Mouse (Mus musculus) large intestine, adult 2 months (tissue): ENCODE data around the gene Ly6g6f. TPM values are rescaled to one million over a fixed set of nuclear protein-coding genes. Genes with fewer than 3 reads are reported as not detected.

Experiments
- DNase-seq: peaks from one replicate; pipeline ENCODE4 v3.0.0-alpha.2; 2012; ENCODE audit warnings: low read depth, low spot score
- WGBS: fragments of 180-500 bp; shearing (Covaris S2); methylation state at CpG from one replicate; pipeline ENCODE4 v1.1.7; 2018; 5-methylcytosine and 5-hydroxymethylcytosine counted together
- polyA plus RNA-seq: library from polyadenylated mRNA; depleted of rRNA; stranded (reverse); fragments of >200 nt; gene quantifications from 2 replicates; pipeline ENCODE4 v1.2.3, GENCODE M21; 2012

The Ly6g6f gene
- polyA plus RNA-seq, 1 experiment = 1.6 TPM

DNA sequence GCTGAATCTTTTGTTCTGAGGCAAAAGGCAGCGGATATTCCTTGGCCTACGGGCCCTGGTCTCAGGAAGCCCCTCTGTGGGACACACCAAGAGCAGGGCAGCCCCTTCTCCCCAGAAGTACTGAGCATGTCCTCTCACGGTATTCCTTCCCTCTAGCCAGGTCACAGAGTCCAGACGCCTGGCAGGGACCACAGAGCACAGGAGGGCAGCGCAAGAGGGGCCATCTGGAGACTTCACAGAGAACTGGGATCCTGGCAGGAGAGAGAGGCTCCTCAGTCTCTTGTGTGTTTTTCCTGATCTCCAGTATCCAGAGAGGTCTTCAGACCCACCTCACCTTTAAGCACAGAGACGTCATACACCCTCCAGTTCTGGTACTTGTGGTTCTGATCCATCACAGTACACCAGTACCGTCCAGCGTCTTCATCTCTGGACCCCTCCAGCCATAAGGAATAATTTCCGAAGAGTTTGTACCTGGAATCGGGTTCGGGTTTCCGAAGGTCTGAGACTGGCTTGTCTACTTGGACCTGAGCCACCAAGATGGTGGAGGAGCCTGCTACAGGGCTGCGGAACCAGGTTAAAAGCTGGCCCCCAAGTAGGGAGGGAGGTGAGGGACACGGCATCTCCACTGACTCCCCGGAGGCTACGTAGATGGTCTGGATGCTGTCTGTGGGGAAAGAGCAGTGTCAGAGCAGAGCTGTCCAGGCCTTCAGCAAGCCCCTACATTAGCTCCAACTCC, 2.4 kb downstream of the Ly6g6f start:
- WGBS = 92% methylated on average over 16 of the region's 16 CpGs
- no peak for DNase-seq

DNA sequence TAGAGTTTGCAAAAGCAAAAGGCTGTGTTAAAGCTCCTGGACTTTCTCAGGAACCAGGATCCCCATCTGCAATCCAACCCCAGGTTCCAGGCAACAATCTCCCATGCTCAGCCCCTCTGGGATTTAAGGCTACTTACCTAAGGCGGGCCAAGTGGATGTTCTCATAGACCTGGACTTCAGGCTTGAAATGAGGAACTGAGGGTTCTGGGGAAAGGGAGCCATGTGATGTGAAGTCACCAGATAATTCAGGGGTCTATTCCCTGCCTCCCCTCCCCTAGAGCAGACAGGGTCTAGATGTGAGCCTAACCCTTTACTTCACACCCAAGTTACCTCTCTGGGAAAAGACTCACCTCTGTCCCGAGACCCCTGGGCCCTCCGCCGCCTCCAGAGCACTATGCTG, 4.7 kb downstream of the Ly6g6f start:
- no peak for DNase-seq
- 90% methylated on average over 4 of the region's 4 CpGs for whole genome bisulfite sequencing

DNA sequence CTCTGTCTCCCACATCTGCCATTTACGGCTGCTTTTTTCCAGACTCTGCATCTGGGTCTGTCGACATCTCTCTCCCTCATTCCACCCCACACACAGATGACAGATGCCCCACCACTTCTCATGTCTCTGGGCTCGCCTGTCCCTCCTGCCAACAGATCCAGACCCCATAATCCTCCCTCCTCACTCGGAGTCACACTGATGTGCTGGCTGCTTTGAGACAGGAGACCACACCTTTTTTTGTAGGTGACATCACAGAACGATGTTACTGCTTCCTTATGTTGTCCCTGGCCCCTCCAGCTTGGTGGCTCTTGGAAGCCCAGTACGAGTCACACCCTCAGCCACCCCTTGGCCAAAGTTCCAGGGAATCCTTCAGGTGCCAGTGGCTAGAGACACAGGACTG, 5.2 kb downstream of the Ly6g6f start:
- 20% methylated on average over 6 of the region's 6 CpGs for WGBS
- no peak for DNase-seq

DNA sequence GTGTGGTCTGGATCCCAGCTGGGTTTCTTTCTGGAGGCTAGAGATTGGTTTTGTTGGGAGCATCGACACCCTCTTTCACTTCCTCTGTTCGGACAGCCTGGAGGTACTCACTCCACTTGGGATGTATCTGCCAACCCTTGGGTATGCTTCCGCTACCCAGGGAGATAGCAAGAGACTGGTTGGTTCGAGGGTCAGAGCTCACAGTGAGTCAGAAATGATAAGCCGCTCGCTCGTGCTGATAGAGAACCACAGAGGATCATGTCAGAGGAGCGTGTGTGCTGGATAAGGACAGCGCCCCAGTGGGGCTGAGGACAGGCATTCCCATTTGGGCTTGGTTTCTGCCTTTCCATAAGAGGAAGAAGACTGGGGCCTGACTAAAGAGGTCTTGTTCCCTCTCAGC, 5.6 kb downstream of the Ly6g6f start:
- WGBS = 18% methylated on average over 9 of the region's 9 CpGs
- DNase-seq = no peak

DNA sequence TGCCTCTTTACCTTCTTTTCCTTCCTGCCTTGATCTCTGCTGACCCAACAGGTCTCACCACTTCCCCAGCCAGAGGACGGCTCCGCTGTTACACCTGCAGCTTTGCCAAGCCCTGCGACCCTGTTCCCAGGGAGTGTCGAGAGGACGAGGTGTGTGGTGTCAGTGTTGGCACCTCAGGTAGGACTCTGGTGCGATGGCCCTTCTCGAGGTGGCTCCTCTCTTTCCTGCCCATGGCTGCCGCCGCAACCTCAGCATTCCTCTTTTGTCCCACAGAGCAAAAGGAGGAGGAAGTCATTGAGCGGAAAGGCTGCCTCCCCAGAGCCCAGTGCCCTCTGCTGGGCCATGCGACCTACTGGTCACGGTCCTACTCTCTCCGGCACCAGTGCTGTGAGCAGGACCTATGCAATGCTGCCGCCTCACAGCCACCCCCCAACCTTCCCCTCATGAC, 7.6 kb downstream of the Ly6g6f start, which contains the start of gene Ly6g6d:
Gene Ly6g6d (minus strand): TSS at position 280 of the 448 bp plus-strand sequence.
- no peak for DNase-seq
- WGBS = 3% methylated on average over 14 of the region's 14 CpGs

DNA sequence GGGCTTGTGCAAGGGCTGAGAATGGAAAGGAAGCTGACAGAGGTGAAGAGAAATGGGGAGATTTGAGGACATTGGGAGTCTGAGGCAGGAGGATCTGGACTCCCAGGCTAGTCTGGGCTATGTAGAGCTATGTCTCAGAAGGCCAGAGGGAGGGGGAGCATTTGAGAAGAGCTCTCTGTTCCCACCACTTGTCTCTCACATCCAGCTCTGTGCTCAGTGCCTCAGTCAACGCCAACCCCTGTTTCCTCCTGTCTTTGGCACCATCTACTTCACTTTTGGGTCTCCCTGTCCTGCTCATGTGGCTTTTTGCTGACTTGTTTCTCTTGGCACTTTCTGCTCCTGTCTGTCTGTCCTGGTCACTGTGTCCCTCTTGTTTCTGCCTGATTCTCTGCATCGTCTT, 8.1 kb downstream of the Ly6g6f start:
- 9% methylated on average over 2 of the region's 2 CpGs for WGBS
- no peak for DNase-seq

DNA sequence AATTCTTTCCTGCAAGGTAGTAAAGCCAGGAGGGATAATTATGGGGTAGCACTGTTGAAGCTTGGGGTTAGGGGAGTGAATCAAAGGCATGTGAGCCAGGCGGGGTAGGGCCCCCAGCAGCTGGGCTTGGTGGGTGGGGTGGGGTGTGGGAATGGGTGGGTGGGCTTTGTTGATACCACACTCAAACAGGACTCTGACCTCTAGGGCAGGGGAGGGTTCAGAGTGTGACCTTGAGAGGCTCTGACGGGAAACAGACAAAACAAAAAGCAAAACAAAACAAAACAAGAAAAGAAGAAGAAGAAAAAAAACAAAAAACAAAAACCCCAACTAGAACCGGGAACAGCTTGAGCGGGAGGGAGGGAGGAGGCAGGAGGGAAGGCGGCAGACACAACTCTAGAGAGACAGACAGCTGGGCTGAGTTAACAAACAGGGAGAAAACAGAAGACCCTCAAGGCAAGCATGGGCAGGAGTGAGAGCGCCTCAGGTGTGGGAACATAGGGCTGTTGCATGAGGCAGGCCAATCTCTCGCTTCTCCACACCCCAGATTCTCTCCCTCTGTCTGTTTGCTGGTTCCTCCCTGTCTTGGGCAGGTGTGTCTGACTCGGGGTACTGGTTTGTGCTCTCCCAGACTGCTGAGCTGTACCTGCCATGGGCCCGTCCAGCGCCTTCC, 8.8 kb downstream of the Ly6g6f start, which contains the start of gene Ly6g6e:
Gene Ly6g6e (plus strand): TSS at position 396 of the 670 bp plus-strand sequence.
- DNase-seq = no peak
- WGBS = 23% methylated on average over 10 of the region's 10 CpGs

DNA sequence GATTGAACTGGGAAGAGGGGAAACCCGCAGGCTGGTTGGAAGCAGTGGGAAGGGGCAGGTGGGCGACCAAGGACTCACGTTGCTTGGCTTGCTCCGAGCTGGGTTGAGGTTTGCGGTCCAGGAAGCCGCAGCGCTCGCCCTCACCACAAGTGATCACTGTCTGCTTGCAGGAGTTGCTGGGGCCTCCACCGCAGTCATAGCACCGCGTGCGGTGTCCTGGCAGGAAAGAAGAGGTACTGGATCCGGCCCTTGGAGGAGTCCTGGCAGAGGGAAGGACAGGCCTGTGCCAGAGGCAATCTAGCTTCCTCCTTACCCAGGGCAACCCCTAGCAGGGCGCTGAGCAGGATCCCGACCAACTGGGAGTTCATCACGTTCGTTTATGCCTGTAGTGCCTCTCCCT, 11.3 kb downstream of the Ly6g6f start:
- WGBS = 43% methylated on average over 17 of the region's 17 CpGs
- DNase-seq = no peak

DNA sequence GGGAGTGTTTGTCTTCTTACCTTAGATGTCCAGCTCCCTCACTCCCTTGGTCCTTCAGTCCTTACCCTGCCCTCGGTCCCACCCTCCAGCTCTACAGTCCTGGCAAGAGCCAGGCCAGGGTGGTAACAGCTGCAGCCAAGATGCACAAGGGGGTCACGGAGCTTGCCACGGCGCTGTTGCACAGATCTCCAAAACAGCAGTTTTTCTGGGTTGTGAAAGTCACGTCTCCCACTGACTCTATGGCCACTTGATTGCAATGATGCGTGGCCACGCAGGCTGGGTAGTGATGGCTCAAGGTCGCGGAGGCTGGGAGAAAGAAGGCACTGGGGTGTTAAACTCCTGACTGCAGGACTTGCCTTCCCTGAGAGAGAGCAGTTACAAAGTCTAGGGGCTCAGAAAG, 14.0 kb downstream of the Ly6g6f start:
- no peak for DNase-seq
- 69% methylated on average over 9 of the region's 9 CpGs for WGBS

DNA sequence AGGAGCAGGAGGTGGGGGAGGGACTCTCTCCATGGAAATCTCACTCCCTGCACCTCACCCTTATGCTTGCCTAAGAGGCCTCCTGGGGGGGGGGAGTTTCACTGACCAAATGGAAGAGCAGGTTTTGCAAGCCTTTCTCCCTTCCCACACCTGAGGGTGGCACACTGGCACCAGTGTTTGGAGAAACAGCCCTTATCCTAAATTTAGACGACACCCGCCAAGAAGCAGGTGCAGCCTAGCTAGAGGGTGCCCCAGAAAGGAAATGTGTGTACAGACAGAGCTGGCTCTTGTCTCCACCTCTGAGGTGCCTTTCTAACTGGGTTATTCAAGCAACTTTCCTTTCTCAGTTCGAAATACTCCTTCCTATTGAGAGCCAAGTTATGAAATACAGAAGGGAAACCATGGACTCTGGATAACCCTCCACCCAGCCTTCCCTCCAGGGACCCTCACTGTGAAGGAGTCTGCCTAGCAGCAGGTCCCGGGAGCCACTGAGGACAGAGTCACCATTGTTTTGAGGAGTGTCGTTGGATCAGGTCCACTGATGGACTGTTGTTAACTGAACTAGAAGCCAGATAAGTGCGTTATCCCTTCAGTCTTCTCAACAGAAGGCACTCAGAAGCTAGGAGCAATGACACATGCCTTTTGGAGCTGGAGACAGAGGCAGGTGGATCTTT, 14.7 kb downstream of the Ly6g6f start:
- DNase-seq = no peak
- WGBS = 16% methylated on average over 6 of the region's 6 CpGs

DNA sequence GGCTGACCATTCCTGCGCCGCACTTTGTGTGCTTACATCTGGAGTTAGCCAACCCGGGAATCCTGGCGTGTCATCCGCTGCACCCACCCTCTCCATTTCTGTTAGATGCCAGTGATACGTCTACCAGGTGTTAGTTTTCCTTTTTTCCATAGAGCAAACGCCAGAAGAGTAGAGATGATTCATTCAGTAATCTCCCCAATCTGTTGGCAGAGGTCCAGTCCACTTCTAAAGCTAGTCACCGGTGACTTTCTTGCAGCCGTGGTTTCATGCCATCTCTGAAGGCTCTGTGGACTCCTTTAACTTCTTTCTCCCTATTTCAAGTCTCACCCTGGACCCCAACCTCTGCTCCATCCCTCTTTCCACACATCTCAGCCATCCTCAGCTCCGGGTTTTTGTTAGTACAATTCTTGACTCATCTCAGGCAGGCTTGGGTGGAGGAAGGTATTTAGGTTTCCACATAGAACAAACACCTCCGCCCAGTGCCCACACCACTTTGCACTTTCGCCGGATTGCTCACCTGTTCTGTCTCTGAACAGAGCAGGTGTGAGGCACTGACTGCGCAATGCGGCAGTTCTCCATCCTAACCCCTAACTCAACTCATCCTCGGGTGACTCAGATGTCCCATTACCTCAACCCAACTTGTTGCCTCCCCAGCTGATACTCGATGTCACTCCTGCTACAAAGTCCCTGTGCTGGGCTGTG, 17.0 kb downstream of the Ly6g6f start:
- no peak for DNase-seq
- WGBS = 30% methylated on average over 17 of the region's 17 CpGs

DNA sequence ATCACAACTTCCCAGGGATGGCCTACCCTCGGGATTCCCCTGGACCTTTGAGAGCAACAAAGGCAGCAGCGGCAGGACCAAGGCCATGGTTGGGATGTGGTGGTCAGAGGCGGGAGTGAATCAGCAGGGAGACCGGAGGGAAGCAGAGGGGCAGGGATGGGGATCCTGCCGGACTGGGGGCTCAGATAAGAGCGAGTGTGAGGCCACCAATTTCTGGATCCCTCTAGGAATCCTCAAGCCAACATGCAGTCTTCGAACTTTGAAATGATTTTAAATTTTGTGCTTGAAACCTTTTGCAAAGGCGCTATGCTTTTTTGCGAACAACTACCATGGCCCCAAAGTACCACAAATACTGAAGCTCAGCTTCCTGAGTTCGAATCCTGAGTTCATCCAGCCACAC, 19.3 kb downstream of the Ly6g6f start, which contains the start of gene Mpig6b:
Gene Mpig6b (minus strand): TSS at position 101 of the 400 bp plus-strand sequence.
- 89% methylated on average over 10 of the region's 10 CpGs for WGBS
- DNase-seq = no peak

DNA sequence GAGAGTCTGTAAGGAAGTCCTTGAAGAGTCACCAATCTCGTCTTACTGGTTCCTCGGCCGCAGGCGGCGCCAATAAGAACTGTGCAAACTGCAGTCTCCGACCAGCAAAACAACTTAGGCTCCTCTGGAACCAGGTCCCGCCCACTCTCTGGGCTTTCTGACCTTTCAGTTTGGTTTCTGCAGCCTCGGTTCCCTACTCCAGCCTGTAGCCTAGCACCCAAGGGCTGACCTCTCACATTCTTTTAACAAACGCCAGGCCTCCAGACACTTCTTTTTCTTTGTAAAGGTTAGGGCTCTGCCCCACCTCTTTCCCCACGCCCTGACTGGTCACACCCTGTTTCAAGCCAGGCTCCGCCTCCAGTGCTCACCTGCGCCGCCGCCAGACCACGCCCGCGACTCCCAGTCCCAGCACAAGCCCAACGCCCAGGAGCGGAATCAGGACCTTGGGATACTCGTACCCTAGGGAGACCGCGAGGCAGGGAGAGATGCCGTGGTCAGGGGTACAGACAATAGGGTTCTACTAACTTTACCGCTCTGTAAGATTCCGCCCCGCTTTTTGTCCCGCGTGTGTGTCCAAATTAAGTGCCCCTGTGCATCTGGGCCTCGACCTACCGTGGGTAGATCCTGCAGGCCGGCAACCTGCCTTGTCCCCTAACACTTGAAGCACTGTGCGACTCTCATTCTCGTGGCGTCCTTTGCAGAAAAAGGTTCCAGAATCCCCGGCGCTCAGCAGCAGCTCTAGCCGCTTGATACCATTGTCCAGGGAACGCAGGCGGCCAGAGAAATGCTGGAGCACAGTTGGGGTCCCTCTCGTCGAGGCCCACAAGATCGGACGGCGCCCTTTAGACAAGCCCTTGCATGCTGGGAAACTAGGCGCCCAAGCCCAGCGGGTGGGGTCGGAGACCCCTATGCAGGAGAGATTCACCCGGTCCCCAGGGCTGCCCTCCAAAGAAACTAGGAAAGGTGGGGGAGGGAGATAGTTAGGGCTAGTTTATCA, 20.2 kb downstream of the Ly6g6f start, which contains the start of gene Ly6g6c:
Gene Ly6g6c (plus strand): TSS at position 438 of the 997 bp plus-strand sequence.
- DNase-seq = no peak
- 12% methylated on average over 48 of the region's 48 CpGs for WGBS

DNA sequence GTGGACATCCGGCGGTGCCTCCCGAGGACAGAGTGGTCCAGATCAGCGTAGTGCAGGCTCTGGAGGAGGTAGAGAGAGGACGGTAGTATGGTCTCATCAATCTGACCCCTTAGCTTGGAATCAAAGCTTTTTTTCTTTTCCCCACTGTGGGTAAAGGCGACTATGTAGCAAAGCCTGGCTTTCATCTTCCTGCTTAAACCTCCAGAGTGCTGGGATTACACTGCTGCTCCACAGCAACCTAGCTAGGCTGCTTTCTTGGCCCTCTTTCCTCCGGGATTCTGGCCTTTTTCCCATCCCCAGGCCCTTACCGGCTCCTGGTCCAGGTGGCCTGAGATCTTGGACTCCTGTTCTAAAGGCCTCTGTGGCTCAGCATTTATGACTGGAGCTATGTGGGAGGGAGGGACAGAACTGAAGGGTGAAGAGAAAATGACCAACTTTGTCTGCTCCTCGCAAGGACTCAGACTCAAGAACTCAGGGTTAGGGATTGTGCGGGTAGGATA, 21.0 kb downstream of the Ly6g6f start:
- 33% methylated on average over 10 of the region's 10 CpGs for WGBS
- no peak for DNase-seq

DNA sequence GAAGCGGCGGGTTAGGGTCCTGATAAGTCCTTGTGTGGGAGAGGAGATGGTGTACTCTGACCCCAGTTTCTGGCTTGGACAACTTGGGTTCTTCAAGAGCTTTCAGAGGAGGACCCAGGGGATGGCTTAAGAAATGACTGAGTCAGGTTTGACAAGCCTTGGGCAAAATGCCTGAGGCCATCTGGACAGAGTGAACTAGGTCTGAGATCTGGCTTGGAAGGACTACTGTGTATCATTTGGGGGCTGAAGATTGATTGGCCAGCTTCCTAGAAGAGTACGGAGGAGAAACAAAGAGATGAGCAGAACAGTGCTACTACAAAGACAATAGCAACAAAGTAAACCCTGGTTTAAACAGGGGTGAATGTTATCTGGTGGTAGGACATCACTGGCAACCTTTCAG, 21.9 kb downstream of the Ly6g6f start:
- 79% methylated on average over 3 of the region's 3 CpGs for whole genome bisulfite sequencing
- no peak for DNase-seq

DNA sequence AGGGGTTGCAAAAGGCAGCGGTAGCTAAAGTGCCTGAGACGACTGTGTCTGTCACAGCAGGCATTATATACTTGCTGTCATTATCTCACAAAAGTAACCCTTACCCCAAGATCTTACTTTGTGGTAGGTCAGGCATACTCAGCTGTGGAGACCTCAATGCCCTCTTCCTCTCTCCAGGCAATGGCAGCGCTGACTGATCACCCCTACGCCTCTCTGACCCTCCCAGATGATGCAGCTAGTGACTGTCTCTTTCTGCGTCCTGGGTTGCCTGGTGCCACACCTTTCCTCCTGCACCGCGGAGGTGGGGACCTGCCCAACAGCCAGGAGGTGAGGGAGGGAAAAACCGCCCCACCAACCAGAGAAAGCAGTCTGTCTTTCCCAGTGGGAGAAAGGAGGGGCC, 24.1 kb downstream of the Ly6g6f start:
- DNase-seq = no peak
- WGBS = 55% methylated on average over 8 of the region's 8 CpGs

DNA sequence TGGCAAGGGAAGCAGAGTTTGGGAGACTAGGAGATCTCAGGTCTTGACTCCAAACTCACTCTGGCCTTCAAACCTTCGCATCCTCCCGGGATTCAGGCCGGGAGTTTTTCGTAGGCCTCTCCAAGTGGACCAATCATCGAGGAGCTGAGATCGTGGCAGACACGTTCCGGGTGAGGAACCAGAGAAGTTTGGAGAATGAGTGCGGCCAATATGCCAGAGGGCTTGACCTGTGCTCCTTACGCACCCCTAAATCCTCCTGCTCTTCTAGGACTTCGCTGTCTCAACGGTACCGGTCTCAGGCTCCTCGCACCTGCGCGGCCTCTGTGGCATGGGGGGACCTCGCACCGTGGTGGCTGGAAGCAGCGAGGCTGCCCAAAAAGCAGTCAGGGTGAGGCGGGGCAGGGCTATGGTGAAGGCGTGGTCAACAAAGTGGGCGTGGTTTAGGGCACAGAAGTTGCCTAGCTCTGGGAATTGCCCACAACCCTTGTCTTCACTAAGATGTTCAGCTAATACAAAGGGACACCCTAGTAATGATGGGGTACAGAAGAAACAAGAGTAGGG, 24.6 kb downstream of the Ly6g6f start:
- 59% methylated on average over 22 of the region's 22 CpGs for WGBS
- no peak for DNase-seq

DNA sequence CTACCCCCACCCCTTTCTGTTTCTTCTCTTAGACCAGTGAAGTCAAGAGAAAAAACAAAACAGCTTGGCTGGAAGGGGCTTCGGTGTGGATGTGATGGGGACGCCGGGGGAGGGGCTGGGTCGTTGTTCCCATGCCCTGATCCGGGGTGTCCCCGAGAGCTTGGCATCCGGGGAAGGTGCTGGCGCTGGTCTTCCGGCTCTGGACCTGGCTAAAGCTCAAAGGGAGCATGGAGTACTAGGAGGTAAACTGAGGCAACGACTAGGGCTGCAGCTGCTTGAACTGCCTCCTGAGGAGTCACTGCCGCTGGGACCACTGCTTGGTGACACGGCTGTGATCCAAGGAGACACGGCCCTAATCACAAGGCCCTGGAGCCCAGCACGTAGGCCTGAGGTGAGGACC, 25.3 kb downstream of the Ly6g6f start:
- no peak for DNase-seq

More for the DNA sequence above, 25.3 kb downstream of the Ly6g6f start:
- 27% methylated on average over 14 of the region's 14 CpGs for WGBS
